Mouse (Mus musculus): Measurements from ENCODE around the gene Nlrc5. TPM values are rescaled to one million over a fixed set of nuclear protein-coding genes. Genes with fewer than 3 reads are reported as not detected.

Gene Nlrc5
- polyA plus RNA-seq, 2 experiments, result 0.09 to 0.22 TPM

DNA sequence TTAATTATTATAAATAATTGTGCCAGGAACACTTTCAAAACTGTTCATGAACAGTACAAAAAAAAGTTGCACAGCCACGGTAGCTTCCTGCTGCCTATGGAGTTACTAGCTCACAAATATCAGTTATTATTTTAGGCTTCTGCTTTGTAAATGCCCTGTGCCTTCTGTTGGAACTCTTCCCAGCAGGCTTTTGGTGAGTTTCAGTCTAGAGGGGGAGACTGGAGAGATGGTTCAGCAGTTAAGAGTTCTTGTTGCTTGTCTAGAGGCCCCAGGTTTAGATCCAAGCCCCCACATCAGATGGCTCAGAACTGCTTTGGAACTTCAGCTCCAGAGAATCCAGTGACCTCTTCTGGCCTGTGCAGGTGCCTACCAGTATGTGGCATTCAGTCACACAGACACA is 37.1 kb downstream of the Nlrc5 start:
- Histone ChIP-seq H3K27me3 (ENCODE audit: control insufficient read depth, insufficient read depth, low read length) (no peaks in the 10 kb centered on the region), H3K27ac (no peak overlapping the region), H3K9me3 (ENCODE audit: control insufficient read depth, low read length) (no peaks in the 10 kb centered on the region), H3K36me3 (replicated peaks; ENCODE audit: control insufficient read depth, insufficient read depth, low read depth) (no peaks in the 10 kb centered on the region), H3K4me1 (replicated peaks; ENCODE audit: control insufficient read depth in 2 of 2, insufficient read depth in 2 of 2, low read length in 1 of 2) (no peaks in the 10 kb centered on the region), H3K9ac (replicated peaks) (no peak overlapping the region), H3K4me2 (ENCODE audit: low read depth) (no peak overlapping the region), H3K4me3 (ENCODE audit: insufficient read depth in 1 of 2, low read depth in 2 of 2, low read length in 2 of 2) (no peak overlapping the region)
- ATAC-seq (ENCODE audit: insufficient read depth) (no peak), DNase-seq (ENCODE audit: low read depth in 3 of 3, low spot score in 3 of 3) (no peak)
- TF ChIP-seq CTCF (IDR thresholded peaks at IDR 0.05; ENCODE audit: low read depth) (no peak), EP300 (IDR thresholded peaks at IDR 0.05; ENCODE audit: low read depth) (no peak)
- 66% methylated on average over 1 of the region's 1 CpGs for WGBS (ENCODE audit: insufficient replicate concordance)

DNA sequence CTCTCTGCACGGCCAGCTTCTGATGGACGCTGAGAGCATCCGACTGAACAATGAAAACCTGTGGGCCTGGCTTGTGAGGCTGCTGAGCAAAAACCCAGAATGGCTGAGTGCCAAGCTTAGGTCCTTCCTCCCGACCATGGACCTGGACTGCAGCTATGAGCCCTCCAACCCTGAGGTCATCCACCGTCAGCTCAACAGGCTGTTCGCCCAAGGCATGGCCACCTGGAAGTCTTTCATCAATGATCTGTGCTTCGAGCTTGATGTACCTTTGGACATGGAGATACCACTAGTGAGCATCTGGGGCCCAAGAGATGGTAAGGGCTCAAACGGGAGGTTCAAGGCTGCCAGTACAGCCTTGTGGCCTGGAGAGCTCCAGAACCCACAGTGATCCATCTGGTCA is 38.6 kb downstream of the Nlrc5 start:
- Histone ChIP-seq H3K4me2 (ENCODE audit: low read depth) (no peak overlapping the region), H3K36me3 (replicated peaks; ENCODE audit: control insufficient read depth, insufficient read depth, low read depth) (no peaks in the 10 kb centered on the region), H3K27ac (no peak overlapping the region), H3K9ac (replicated peaks) (no peak overlapping the region), H3K9me3 (ENCODE audit: control insufficient read depth, low read length) (no peaks in the 10 kb centered on the region), H3K27me3 (ENCODE audit: control insufficient read depth, insufficient read depth, low read length) (no peaks in the 10 kb centered on the region), H3K4me1 (replicated peaks; ENCODE audit: control insufficient read depth in 2 of 2, insufficient read depth in 2 of 2, low read length in 1 of 2) (no peaks in the 10 kb centered on the region), H3K4me3 (ENCODE audit: insufficient read depth in 1 of 2, low read depth in 2 of 2, low read length in 2 of 2) (no peak overlapping the region)
- no peak for TF ChIP-seq EP300 (IDR thresholded peaks at IDR 0.05; ENCODE audit: low read depth)
- TF ChIP-seq CTCF (IDR thresholded peaks at IDR 0.05; ENCODE audit: low read depth), result no peak
- no peak for DNase-seq (ENCODE audit: low read depth in 3 of 3, low spot score in 3 of 3)
- no peak for ATAC-seq (ENCODE audit: insufficient read depth)
- WGBS (ENCODE audit: insufficient replicate concordance), result 65% methylated on average over 8 of the region's 8 CpGs

DNA sequence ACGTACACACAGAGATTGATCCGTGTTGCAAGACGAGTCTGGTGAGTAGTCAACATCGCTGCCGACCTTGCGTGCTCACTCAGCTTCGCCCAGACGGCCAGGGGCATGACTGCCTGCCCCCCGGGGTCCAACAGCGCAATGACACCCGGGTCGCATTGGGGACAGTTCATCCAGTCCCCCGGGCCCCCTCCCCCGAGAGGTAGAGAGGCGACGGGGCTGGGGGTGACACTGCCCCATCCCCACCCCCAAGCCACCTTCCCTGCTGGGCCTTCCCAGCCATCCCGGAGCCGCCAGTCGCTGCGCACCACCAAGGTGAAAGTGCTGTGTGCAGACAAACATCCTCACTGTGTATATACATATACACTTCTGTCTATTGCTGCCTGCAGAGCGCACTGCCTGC is 39.3 kb downstream of the Nlrc5 start:
- Histone ChIP-seq H3K4me2 (ENCODE audit: low read depth) (no peak overlapping the region), H3K4me3 (ENCODE audit: insufficient read depth in 1 of 2, low read depth in 2 of 2, low read length in 2 of 2) (no peak overlapping the region), H3K4me1 (replicated peaks; ENCODE audit: control insufficient read depth in 2 of 2, insufficient read depth in 2 of 2, low read length in 1 of 2) (no peaks in the 10 kb centered on the region), H3K9me3 (ENCODE audit: control insufficient read depth, low read length) (no peaks in the 10 kb centered on the region), H3K36me3 (replicated peaks; ENCODE audit: control insufficient read depth, insufficient read depth, low read depth) (no peaks in the 10 kb centered on the region), H3K9ac (replicated peaks) (no peak overlapping the region), H3K27ac (no peak overlapping the region), H3K27me3 (ENCODE audit: control insufficient read depth, insufficient read depth, low read length) (no peaks in the 10 kb centered on the region)
- 60% methylated on average over 21 of the region's 21 CpGs for WGBS (ENCODE audit: insufficient replicate concordance)
- no peak for TF ChIP-seq CTCF (IDR thresholded peaks at IDR 0.05; ENCODE audit: low read depth)
- no peak for TF ChIP-seq EP300 (IDR thresholded peaks at IDR 0.05; ENCODE audit: low read depth)
- ATAC-seq (ENCODE audit: insufficient read depth) (no peak), DNase-seq (ENCODE audit: low read depth in 3 of 3, low spot score in 3 of 3) (no peak)

DNA sequence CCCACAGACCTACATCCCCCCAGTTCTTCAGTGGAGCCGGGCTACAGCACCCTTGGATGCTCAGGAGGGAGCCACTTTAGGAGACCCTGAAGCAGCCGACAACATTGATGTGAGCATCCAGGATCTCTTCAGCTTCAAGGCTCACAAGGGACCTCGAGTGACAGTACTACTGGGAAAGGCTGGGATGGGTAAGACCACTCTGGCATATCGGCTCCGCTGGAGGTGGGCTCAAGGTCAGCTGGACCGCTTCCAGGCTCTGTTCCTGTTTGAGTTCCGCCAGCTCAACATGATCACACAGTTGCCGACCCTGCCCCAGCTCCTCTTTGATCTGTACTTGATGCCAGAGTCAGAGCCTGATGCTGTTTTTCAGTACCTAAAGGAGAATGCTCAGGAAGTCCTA is 41.6 kb downstream of the Nlrc5 start:
- Histone ChIP-seq H3K27ac (no peak overlapping the region), H3K4me1 (replicated peaks; ENCODE audit: control insufficient read depth in 2 of 2, insufficient read depth in 2 of 2, low read length in 1 of 2) (no peaks in the 10 kb centered on the region), H3K4me2 (ENCODE audit: low read depth) (no peak overlapping the region), H3K4me3 (ENCODE audit: insufficient read depth in 1 of 2, low read depth in 2 of 2, low read length in 2 of 2) (no peak overlapping the region), H3K36me3 (replicated peaks; ENCODE audit: control insufficient read depth, insufficient read depth, low read depth) (no peaks in the 10 kb centered on the region), H3K27me3 (ENCODE audit: control insufficient read depth, insufficient read depth, low read length) (no peaks in the 10 kb centered on the region), H3K9ac (replicated peaks) (no peak overlapping the region), H3K9me3 (ENCODE audit: control insufficient read depth, low read length) (no peaks in the 10 kb centered on the region)
- 52% methylated on average over 8 of the region's 8 CpGs for WGBS (ENCODE audit: insufficient replicate concordance)
- DNase-seq (ENCODE audit: low read depth in 3 of 3, low spot score in 3 of 3) (no peak), ATAC-seq (ENCODE audit: insufficient read depth) (no peak)
- no peak for TF ChIP-seq EP300 (IDR thresholded peaks at IDR 0.05; ENCODE audit: low read depth)
- no peak for TF ChIP-seq CTCF (IDR thresholded peaks at IDR 0.05; ENCODE audit: low read depth)

DNA sequence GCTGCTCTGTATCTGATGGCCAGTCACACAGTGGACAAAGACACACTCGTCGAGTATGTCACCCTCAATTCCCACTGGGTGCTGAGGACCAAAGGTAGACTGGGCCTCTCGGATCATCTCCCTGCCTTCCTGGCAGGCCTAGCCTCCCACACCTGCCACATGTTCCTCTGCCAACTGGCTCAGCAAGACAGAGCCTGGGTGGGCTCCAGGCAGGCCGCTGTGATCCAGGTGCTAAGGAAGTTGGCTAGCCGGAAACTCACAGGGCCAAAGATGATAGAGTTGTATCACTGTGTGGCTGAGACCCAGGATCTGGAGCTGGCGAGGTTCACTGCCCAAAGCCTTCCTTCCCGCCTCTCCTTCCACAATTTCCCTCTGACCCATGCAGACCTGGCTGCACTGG is 42.7 kb downstream of the Nlrc5 start:
- Histone ChIP-seq H3K27me3 (ENCODE audit: control insufficient read depth, insufficient read depth, low read length) (no peaks in the 10 kb centered on the region), H3K9ac (replicated peaks) (no peak overlapping the region), H3K4me1 (replicated peaks; ENCODE audit: control insufficient read depth in 2 of 2, insufficient read depth in 2 of 2, low read length in 1 of 2) (no peaks in the 10 kb centered on the region), H3K9me3 (ENCODE audit: control insufficient read depth, low read length) (no peaks in the 10 kb centered on the region), H3K27ac (no peak overlapping the region), H3K36me3 (replicated peaks; ENCODE audit: control insufficient read depth, insufficient read depth, low read depth) (no peaks in the 10 kb centered on the region), H3K4me3 (ENCODE audit: insufficient read depth in 1 of 2, low read depth in 2 of 2, low read length in 2 of 2) (no peak overlapping the region), H3K4me2 (ENCODE audit: low read depth) (no peak overlapping the region)
- WGBS (ENCODE audit: insufficient replicate concordance), result 54% methylated on average over 7 of the region's 7 CpGs
- DNase-seq (ENCODE audit: low read depth in 3 of 3, low spot score in 3 of 3), result no peak
- no peak for TF ChIP-seq EP300 (IDR thresholded peaks at IDR 0.05; ENCODE audit: low read depth)
- no peak for TF ChIP-seq CTCF (IDR thresholded peaks at IDR 0.05; ENCODE audit: low read depth)
- no peak for ATAC-seq (ENCODE audit: insufficient read depth)
